Mouse (Mus musculus): ENCODE results near the gene C1qtnf12.

The C1qtnf12 gene

GRCm38 (mm10) chr4:155993606-155994005, 31.5 kb downstream of the C1qtnf12 start:
- DNase-seq (ENCODE audit: low read depth, low spot score), result no peak

GRCm38 (mm10) chr4:156004109-156004508, 42.0 kb downstream of the C1qtnf12 start:
- DNase-seq (ENCODE audit: low read depth, low spot score), result peak; percentile 76

GRCm38 (mm10) chr4:156008369-156008768, 46.3 kb downstream of the C1qtnf12 start:
- peak; percentile 66 for DNase-seq (ENCODE audit: low read depth, low spot score)

- peak; percentile 88 for DNase-seq (ENCODE audit: low read depth, low spot score)
Observed at GRCm38 (mm10) chr4:156013637-156014036, 51.5 kb downstream of the C1qtnf12 start, which contains the start of gene Tnfrsf4. Gene Tnfrsf4 (plus strand): TSS chr4:156013843.

GRCm38 (mm10) chr4:156014436-156014835, 52.3 kb downstream of the C1qtnf12 start:
- no peak for DNase-seq (ENCODE audit: low read depth, low spot score)

All from CD4-positive, CD25-positive, alpha-beta regulatory T cell, adult 2 months (primary cell).